Mouse (Mus musculus): ENCODE measurements around the gene Cdca7.

The Cdca7 gene

GRCm38 (mm10) chr2:72491650-72492049 is 15.7 kb downstream of the Cdca7 start:
- DNase-seq (ENCODE audit: low read depth, low spot score), result no peak

DNA sequence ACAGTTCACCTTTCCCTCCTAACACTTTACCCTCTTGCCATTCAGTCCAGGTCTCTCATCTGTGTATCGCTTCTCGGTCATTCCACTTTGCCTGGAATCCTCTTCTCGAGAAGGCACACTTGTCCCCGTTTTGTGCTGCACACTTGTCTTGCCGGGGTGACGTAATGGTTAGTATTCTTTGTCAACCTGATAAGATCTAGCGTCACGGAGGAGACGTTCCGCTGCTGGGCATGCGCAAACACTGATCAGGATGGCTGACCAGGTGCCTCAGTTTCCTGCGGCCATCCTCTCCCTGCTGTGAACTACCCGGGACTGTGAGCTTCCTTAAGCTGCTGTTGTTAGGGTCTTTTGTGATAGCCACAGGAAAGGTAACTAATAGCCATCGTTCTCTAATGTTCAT is 17.1 kb downstream of the Cdca7 start:
- no peak for DNase-seq (ENCODE audit: low read depth, low spot score)

GRCm38 (mm10) chr2:72499074-72499721 is 23.2 kb downstream of the Cdca7 start:
- no peak for DNase-seq (ENCODE audit: low read depth, low spot score)

GRCm38 (mm10) chr2:72499782-72500411 is 23.9 kb downstream of the Cdca7 start:
- no peak for DNase-seq (ENCODE audit: low read depth, low spot score)

- DNase-seq (ENCODE audit: low read depth, low spot score), result no peak
Observed at GRCm38 (mm10) chr2:72502041-72502813, 26.3 kb downstream of the Cdca7 start.

GRCm38 (mm10) chr2:72503646-72504045 is 27.7 kb downstream of the Cdca7 start:
- no peak for DNase-seq (ENCODE audit: low read depth, low spot score)

GRCm38 (mm10) chr2:72507855-72508635 is 32.1 kb downstream of the Cdca7 start:
- DNase-seq (ENCODE audit: low read depth, low spot score), result no peak

- peak; percentile 5 for DNase-seq (ENCODE audit: low read depth, low spot score)
Observed at GRCm38 (mm10) chr2:72508891-72509290, 32.9 kb downstream of the Cdca7 start.

GRCm38 (mm10) chr2:72515526-72515925 is 39.6 kb downstream of the Cdca7 start:
- DNase-seq (ENCODE audit: low read depth, low spot score), result no peak

GRCm38 (mm10) chr2:72515971-72516719 is 40.2 kb downstream of the Cdca7 start:
- peak; percentile 66 for DNase-seq (ENCODE audit: low read depth, low spot score)

- DNase-seq (ENCODE audit: low read depth, low spot score), result no peak
Observed at GRCm38 (mm10) chr2:72516720-72517089, 40.7 kb downstream of the Cdca7 start.

DNA sequence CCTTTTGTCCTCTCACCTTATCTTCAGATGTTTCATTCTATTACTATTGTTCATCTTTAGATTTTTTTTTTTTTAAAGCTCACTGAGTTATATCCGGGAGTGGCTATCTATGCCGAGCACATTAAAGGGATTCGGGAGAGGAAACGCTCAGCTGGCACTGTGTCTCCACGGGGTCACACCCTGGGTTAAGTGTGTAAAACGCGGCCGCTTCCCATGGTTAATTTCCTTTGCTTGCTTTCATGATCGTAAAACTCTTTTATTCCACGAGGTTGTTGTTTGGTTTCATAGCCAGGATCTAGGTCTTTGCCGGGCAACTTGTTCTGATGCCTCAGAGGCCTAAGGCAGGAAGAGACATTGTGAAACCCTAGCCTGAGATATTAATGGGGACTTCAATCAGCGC is 48.1 kb downstream of the Cdca7 start:
- no peak for DNase-seq (ENCODE audit: low read depth, low spot score)

DNA sequence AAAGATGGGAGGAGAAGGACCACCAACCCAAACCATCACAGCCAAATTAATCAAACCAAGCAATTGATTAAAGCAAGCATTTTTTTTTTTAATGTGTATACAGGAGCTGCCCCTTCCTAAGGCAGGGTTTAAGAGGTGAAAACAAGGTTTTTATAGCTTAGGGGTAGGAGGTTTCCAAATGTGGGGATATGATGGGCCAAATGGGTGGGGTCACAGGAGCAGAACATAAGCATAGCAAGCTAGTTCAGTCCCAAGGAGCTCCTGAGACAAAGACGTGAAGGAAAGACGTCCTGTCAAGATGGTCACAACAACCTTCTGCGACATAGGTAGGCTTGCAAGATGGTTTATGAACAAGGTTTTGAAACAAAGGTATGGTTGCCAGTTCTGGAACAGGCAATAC is 49.6 kb downstream of the Cdca7 start:
- DNase-seq (ENCODE audit: low read depth, low spot score), result no peak

DNA sequence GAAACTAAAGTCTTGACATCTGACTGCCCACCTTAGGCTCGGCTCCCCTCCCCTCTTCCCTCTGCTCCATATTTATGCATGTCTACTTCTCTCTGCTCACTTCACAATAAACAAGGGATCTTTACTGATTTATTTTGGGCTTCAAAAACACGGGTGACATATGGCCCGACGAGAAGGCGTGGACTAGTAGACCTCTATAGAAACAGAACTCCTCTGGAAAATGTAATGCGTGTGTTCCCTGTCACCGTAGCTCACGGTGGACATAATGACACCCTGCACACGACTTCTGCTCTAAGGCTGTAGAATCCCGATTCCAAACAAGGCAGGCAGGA is 53.0 kb downstream of the Cdca7 start:
- DNase-seq (ENCODE audit: low read depth, low spot score), result no peak

DNA sequence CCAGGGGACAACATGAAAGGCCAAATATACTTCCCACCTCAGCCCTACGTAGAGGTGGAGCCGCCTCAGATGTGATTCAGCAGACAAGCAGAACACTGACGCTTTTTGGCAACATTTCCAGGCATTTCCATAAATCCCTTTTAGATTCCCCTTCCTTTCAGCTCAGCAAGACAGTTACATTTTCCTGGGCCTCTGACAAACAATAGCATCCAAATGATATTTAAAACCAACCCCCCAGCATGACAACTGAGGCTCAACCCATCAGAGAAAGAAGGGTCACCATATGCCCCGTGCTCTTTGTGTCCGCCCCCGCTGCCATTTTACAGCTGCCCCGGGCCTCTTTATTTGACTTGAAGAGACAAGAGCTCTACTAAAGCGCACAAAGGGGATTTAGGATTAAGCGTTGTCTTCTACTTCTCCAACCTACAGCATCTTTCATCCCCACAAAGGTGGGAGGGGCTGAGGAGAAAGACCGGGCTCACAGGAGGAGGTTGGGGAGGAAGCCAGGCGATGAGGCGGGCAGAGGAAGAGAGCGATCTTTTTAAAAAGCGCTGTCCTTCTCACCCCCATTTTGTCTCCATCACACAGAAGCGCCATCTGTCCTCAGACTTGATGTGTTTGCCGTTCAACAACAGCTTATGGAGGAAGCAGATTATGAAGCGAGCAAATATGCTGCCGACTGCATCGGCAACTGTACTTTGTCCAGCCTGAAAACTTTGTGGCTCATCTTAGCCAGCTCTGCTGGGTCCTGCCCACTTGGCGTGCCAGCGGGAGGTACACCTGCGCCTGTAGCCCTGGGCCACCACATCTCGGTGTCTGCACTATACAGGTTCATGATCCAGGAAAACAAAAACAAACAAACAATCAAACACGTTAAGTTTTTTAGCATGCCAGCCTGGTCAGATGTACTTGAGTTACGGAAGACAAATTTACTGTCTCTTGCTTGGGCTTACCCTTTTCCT is 53.7 kb downstream of the Cdca7 start:
- DNase-seq (ENCODE audit: low read depth, low spot score), result no peak

DNA sequence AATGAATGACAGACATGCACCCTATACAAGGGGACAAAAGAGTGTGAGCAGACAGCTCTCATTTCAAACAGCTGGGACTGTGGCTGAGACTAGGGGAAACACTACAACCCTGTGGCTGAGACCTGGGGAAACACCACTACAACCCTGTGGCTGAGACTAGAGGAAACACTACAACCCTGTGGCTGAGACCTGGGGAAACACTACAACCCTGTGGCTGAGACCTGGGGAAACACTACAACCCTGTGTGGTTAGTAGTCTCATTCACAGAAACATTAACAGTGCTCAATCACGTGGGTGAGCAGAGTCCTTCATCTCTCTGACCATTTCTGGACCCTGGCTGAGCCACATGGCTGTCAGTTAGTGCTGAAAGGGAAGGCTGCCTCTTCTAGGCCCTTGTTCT is 59.9 kb downstream of the Cdca7 start:
- DNase-seq (ENCODE audit: low read depth, low spot score), result no peak
